9 mouse cellular contexts compared by ENCODE assay signal in the genomic region with DNA sequence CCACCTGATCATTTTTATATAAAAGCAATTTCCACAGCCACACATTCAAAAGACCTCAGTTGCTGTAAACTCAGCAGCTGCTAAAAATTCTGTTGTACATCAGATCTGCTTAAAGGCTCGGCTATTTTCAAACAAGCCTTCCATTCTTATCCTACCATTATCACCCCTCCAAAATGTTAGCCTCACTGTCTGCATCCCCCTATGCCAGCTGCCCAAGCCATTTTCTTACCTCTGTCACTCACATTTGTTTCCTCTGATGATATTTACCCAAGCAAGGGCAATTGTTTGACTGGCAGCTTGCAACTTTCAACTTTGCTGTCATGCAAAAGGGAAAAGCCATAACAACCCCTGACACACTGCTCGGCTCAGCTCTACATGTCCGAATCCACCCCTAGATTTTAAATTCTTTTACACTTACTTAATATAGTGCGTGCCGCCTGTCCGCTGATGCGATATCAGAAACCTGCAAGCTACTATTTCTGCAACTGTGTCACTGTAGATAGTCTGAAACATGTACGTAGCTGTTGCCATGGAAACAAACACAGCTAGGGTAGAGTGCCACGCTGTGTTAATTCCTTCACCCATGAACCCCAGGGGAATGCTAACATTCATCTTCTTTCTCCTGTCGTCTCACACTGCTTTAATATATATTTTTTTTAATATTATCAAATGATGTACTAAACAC.
A peak's percentile ranks its signal among the peaks of the same experiment; 100 is the strongest.
DNase-seq lines count a peak whose midpoint lies in the region; ATAC-seq and TF ChIP-seq lines count a peak whose summit lies in the region.
"Had no signal": no experiment of that assay in that cellular context is flagged by ENCODE, and none has a peak within 500 bp of the region (broad histone marks: within the 10 kb centered on the region; RNA-seq: fewer than 3 reads in every experiment).

No protein-coding gene starts in this region.

- H3K27me3 ChIP-seq in intestine, embryonic 15.5 days (replicated peaks): no peaks in the 10 kb centered on the region
- H3K27me3 ChIP-seq in intestine, postnatal 0 days (replicated peaks; ENCODE audit: control insufficient read depth, insufficient read depth, low read length): no peaks in the 10 kb centered on the region
- H3K27me3 ChIP-seq in forebrain, postnatal 0 days (ENCODE audit: insufficient read depth, low read length): no peaks in the 10 kb centered on the region
- H3K27me3 ChIP-seq in midbrain, embryonic 14.5 days (ENCODE audit: control insufficient read depth, insufficient read depth, low read length): no peaks in the 10 kb centered on the region
- H3K27me3 ChIP-seq: limb, embryonic 12.5 days had no signal

- no peak overlapping the region for H3K27ac ChIP-seq in intestine, embryonic 15.5 days
- H3K27ac ChIP-seq in intestine, postnatal 0 days (ENCODE audit: low read depth, low read length): no peak overlapping the region
- H3K27ac ChIP-seq in forebrain, postnatal 0 days (ENCODE audit: low read depth, low read length): no peak overlapping the region
- peak overlapping the region; percentile 60 for H3K27ac ChIP-seq in midbrain, embryonic 14.5 days (replicated peaks; ENCODE audit: low read depth, low read length)
- H3K27ac ChIP-seq: limb, embryonic 12.5 days had no signal

- TF ChIP-seq POLR2A in brain, embryonic 14.5 days (IDR thresholded peaks at IDR 0.05; ENCODE audit: borderline replicate concordance, extremely low read depth, insufficient read depth, insufficient read length, poor library complexity, severe bottlenecking): no peak

- ATAC-seq in intestine, embryonic 15.5 days: 0 out of 2 replicates have a peak, but pooled peaks have one; percentile 39
- ATAC-seq in intestine, postnatal 0 days: no peak
- peak; percentile 92 for ATAC-seq in forebrain, postnatal 0 days
- peak; percentile 66 for ATAC-seq in midbrain, embryonic 14.5 days (ENCODE audit: low FRiP score, low TSS enrichment)

- no peaks in the 10 kb centered on the region for H3K36me3 ChIP-seq in intestine, embryonic 15.5 days
- H3K36me3 ChIP-seq in intestine, postnatal 0 days (ENCODE audit: control insufficient read depth, insufficient read depth): no peaks in the 10 kb centered on the region
- no peaks in the 10 kb centered on the region for H3K36me3 ChIP-seq in forebrain, postnatal 0 days (ENCODE audit: insufficient read depth)
- H3K36me3 ChIP-seq in midbrain, embryonic 14.5 days (ENCODE audit: control insufficient read depth, insufficient read depth, low read length): no peaks in the 10 kb centered on the region
- H3K36me3 ChIP-seq: limb, embryonic 12.5 days had no signal

- H3K4me2 ChIP-seq in intestine, embryonic 15.5 days (replicated peaks): no peak overlapping the region
- H3K4me2 ChIP-seq in intestine, postnatal 0 days (replicated peaks; ENCODE audit: low read depth): no peak overlapping the region
- peak overlapping the region; percentile 35 for H3K4me2 ChIP-seq in forebrain, postnatal 0 days (ENCODE audit: low read depth)
- H3K4me2 ChIP-seq in midbrain, embryonic 14.5 days (ENCODE audit: low read length): peak overlapping the region; percentile 39
- H3K4me2 ChIP-seq: limb, embryonic 12.5 days had no signal

- H3K9ac ChIP-seq in intestine, embryonic 15.5 days: no peak overlapping the region
- H3K9ac ChIP-seq in intestine, postnatal 0 days (ENCODE audit: low read depth, low read length): no peak overlapping the region
- H3K9ac ChIP-seq in forebrain, postnatal 0 days: no peak overlapping the region
- no peak overlapping the region for H3K9ac ChIP-seq in midbrain, embryonic 14.5 days (replicated peaks; ENCODE audit: low read length)
- H3K9ac ChIP-seq: limb, embryonic 12.5 days had no signal

- 62% methylated on average over 10 of the region's 10 CpGs for WGBS in intestine, embryonic 15.5 days
- 71% methylated on average over 10 of the region's 10 CpGs for WGBS in intestine, postnatal 0 days
- WGBS in forebrain, postnatal 0 days: 36% methylated on average over 10 of the region's 10 CpGs
- 41% methylated on average over 10 of the region's 10 CpGs for WGBS in midbrain, embryonic 14.5 days

- TF ChIP-seq CTCF in intestine, postnatal 0 days (IDR thresholded peaks at IDR 0.05; ENCODE audit: low read depth): no peak
- TF ChIP-seq CTCF in brain, embryonic 14.5 days (IDR thresholded peaks at IDR 0.05; ENCODE audit: borderline replicate concordance, extremely low read depth, insufficient read depth, insufficient read length): no peak
- no peak for TF ChIP-seq CTCF in forebrain, postnatal 0 days (IDR thresholded peaks at IDR 0.05; ENCODE audit: low read depth)

- H3K4me3 ChIP-seq in intestine, embryonic 15.5 days (replicated peaks): no peak overlapping the region
- H3K4me3 ChIP-seq in intestine, postnatal 0 days (ENCODE audit: low read depth, low read length): no peak overlapping the region
- peak overlapping the region; percentile 11; the same call in 1 of the 2 replicates for H3K4me3 ChIP-seq in forebrain, postnatal 0 days (ENCODE audit: low read depth, low read length)
- no peak overlapping the region for H3K4me3 ChIP-seq in midbrain, embryonic 14.5 days (replicated peaks; ENCODE audit: low read depth, low read length)
- H3K4me3 ChIP-seq: limb, embryonic 12.5 days had no signal

- DNase-seq in brain, embryonic 14.5 days (ENCODE audit: low read depth): peak; percentile 85
- DNase-seq in forebrain, postnatal 0 days: peak; percentile 73
- DNase-seq in midbrain, embryonic 14.5 days: peak; percentile 88
- no peak for DNase-seq in cerebellum, postnatal 4 days (ENCODE audit: low spot score in 2 of 2)
- DNase-seq in Muller cell, postnatal 12 days (ENCODE audit: inconsistent ontology term): no peak
- no peak for DNase-seq in urinary bladder, adult 2 months (ENCODE audit: low spot score)

- no peaks in the 10 kb centered on the region for H3K9me3 ChIP-seq in intestine, embryonic 15.5 days
- H3K9me3 ChIP-seq in intestine, postnatal 0 days (ENCODE audit: control insufficient read depth): no peaks in the 10 kb centered on the region
- H3K9me3 ChIP-seq in forebrain, postnatal 0 days (ENCODE audit: low read length): no peaks in the 10 kb centered on the region
- no peaks in the 10 kb centered on the region for H3K9me3 ChIP-seq in midbrain, embryonic 14.5 days (ENCODE audit: control insufficient read depth, low read length)

- H3K4me1 ChIP-seq in intestine, embryonic 15.5 days (replicated peaks): peaks cover 6% of the 10 kb centered on the region; the same call in 1 of the 2 replicates
- H3K4me1 ChIP-seq in intestine, postnatal 0 days (replicated peaks; ENCODE audit: control insufficient read depth, insufficient read depth, low read length): no peaks in the 10 kb centered on the region
- peaks cover 7% of the 10 kb centered on the region for H3K4me1 ChIP-seq in forebrain, postnatal 0 days (ENCODE audit: insufficient read depth)
- peaks cover 25% of the 10 kb centered on the region for H3K4me1 ChIP-seq in midbrain, embryonic 14.5 days (ENCODE audit: control insufficient read depth, insufficient read depth, low read length)

Comparison
In these comparisons a context has a peak if more than half of its experiments do, and no peak if none do; other contexts are left out.
1. H3K4me2 ChIP-seq: peak in forebrain, postnatal 0 days (single experiment) and midbrain, embryonic 14.5 days (single experiment); none in intestine, embryonic 15.5 days (single experiment) and intestine, postnatal 0 days (single experiment).
2. DNase-seq: peak in brain, embryonic 14.5 days (single experiment), forebrain, postnatal 0 days (single experiment) and midbrain, embryonic 14.5 days (single experiment); none in cerebellum, postnatal 4 days (0 of 2), Muller cell, postnatal 12 days (single experiment) and urinary bladder, adult 2 months (single experiment).